Mouse (Mus musculus) WW6 (cell line): ENCODE measurements around the gene Gm44973.
"Not testable (repeated sequence)": the region's sequence is repeated elsewhere in the genome, so short reads cannot be mapped to it uniquely, and the experiment has no call there.

Experiments used
- DNase-seq: peaks from one replicate; pipeline ENCODE4 v3.0.0-alpha.2; 2013; ENCODE audit warnings: low read depth, low spot score

The Gm44973 gene

DNA sequence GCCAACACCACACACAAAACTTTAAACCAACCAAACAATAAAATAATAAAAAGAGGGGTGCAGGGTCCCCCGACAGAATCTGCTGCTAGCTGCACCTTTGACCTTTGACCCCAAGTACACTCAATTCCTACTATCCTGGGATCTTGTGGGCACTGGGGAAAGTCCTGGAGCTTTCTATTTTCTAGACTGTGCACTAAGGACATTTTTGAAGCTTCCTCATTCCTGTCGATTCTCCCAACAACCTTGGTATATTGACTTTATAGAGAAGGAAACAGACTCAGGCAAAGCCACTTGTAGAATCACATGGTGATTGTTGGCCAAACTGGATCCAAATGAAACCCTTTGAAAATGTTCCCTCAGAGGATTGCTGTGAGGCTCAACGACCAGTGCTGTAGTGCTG lies 761 bp downstream of the Gm44973 start:
- DNase-seq = no peak

DNA sequence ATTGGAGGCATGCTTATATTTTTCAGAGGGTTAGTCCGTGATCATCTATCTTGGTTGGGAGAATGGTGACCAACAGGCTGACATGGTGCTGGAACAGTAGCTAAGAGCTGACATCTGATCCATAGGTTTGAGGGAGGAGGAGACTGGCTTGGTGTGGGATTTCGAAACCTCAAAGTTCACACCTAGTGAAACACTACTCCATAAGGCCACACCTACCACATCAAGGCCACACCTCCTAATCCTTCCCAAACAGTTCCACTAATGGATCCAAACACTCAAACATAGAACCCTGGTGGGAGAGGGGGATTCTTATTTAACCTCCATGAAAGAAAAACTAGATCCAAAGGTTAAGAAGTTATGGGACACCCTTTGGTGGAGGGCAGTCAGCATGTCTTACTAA lies 1.6 kb downstream of the Gm44973 start:
- DNase-seq = no peak

DNA sequence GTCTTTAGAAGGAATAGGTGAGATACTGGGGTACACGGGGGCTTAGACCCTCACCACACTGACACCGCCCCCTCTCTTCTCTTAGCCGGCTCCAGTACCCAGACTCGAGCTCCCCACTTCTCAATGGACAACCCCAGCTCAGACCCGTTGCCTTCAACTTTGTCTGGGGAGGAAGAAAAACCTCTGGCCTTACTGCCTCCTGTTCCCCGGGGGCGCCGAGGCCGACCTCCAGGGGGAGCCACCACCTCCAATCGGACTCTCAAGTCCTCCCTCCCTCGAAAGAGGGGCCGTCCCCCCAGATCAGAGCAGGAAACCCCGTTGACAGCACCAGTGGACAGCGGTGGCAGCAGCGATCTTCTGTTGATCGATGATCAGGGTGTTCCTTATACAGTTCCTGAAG lies 2.1 kb downstream of the Gm44973 start:
- DNase-seq = no peak

DNA sequence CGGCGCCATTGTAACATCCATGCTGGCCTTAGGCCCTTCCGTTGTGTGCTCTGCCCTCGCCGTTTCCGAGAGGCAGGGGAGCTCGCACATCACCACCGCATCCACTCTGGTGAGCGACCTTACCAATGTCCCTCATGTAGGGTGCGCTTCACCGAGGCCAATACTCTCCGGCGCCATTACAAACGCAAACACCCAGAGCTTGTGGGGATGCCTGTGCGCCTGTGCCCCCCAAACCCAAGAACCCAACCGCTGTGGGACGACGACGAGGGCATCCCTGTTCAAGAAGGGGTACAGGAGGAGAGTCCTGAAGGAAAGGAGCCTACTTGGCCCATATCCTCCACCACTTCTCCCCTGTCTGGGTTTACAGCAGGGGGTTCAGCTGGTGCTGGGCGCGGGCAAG lies 2.6 kb downstream of the Gm44973 start:
- no peak for DNase-seq

DNA sequence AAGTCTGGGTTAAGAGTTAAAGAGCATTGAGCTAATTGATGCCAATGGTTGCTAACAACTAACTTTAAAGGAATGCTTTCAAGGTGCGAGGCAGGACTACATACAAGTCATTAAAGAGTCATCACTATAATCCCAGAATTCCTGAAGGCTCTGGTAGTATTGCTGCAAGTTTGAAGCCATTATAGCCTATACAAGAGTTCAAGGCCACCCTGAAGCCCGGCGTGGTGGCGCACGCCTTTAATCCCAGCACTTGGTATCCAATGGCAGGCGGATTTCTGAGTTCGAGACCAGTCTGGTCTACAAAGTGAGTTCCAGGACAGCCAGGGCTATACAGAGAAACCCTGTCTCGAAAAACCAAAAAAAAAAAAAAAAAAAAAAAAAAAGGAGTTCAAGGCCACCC lies 4.3 kb downstream of the Gm44973 start:
- DNase-seq = not testable (repeated sequence)

DNA sequence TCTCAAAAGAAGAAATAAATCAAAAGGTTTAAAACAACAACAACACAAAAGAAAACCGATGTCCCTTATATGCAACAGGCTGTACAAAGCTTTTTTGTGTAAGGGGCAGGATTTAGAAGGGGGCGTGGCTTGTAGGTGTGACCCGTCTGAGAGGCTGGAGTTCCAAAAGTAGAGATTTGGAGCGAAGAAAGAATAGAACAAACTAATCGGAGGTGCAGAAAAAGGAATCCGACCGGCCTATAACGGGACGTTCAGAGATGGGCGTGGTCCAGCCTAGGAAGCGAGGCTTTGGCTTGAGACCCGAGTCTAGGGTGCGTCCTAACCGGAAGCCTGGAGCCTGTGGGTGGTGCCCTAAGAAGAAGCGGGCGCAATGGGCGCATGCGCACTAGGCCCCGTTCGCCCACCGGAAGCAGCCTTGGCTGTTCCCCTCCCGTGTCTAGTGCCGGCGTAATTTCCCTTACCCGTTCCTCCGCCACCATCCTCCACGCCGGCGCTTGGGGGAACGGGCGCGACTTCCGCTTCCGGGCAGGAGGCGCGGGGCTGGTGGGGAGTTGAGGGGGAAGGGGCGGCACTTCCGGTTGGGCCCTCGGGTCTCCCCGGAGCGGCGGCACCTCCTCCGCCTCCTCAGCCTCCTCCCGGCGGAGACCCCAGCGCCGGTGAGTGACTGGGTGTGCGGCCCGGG lies 4.8 kb downstream of the Gm44973 start, which contains the start of the genes Zfp865 and Ccdc106:
Gene Zfp865, plus strand, starts transcription at position 377 of the 682 bp plus-strand sequence.
Gene Ccdc106, plus strand, starts transcription at position 554 of the 682 bp plus-strand sequence.
- DNase-seq = peak; percentile 97

DNA sequence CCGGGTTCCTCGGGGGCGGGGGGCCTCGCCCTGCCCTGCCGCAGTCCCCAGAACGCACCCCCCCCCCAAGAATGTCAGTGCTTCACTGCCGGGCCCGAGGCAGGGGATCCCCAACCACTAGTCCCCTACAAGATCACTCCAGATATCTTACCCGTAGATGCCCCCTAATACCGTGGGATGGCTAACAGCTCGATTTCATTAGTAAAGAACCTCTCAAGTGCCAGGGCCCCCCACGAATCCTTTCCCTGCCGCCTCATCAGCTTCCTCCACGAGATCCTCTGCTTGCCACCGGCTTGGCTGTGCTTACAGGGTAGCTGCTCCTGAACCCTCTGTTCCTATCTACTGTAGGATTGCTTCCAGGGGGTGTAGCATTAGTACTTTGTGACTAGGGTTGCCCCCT lies 5.4 kb downstream of the Gm44973 start:
- no peak for DNase-seq

DNA sequence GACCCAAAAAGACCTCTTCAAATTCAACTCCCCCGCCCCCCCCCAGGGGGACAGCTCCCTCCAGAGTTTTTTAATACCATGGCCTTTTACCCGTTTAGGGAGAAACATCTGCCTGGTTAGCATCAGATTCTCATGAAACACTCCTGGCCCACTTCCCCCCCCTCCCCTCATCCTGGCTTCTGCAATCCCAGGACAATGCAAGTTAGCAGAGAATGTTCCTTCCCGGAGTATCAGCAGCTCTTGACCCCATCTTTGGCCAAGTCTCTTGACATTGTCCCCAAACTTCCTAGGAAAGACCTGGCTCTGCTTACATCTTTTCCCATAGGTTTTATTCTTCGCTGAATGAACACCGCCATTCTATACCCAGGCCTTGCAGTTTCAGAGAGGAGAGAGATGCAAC lies 5.9 kb downstream of the Gm44973 start:
- DNase-seq = no peak

DNA sequence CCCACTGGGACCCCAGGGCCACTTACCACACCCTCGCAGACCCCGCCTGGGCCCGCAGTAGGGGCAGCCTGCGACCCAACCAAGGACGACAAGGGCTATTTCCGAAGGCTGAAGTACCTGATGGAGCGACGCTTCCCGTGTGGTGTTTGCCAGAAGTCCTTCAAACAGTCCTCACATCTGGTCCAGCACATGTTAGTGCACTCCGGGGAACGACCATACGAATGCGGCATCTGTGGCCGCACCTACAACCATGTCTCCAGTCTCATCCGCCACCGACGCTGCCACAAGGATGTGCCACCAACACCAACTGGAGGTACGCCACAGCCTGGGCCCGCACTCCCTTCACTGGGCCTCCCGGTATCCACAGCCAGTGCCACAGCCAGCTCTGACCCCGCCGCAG lies 14.2 kb downstream of the Gm44973 start:
- DNase-seq = no peak

DNA sequence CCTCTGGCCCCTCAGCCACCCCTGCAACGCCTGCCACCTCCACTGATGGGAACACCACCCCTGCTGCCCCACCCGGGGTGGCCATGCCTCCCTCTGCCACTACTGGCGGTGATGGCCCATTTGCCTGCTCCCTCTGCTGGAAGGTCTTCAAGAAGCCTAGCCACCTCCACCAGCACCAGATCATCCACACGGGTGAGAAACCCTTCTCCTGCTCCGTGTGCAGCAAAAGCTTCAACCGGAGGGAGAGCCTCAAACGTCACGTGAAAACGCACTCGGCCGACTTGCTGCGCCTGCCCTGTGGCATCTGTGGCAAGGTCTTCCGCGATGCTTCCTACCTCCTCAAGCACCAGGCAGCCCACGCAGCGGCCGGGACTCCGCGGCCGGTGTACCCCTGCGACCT lies 14.7 kb downstream of the Gm44973 start:
- no peak for DNase-seq

DNA sequence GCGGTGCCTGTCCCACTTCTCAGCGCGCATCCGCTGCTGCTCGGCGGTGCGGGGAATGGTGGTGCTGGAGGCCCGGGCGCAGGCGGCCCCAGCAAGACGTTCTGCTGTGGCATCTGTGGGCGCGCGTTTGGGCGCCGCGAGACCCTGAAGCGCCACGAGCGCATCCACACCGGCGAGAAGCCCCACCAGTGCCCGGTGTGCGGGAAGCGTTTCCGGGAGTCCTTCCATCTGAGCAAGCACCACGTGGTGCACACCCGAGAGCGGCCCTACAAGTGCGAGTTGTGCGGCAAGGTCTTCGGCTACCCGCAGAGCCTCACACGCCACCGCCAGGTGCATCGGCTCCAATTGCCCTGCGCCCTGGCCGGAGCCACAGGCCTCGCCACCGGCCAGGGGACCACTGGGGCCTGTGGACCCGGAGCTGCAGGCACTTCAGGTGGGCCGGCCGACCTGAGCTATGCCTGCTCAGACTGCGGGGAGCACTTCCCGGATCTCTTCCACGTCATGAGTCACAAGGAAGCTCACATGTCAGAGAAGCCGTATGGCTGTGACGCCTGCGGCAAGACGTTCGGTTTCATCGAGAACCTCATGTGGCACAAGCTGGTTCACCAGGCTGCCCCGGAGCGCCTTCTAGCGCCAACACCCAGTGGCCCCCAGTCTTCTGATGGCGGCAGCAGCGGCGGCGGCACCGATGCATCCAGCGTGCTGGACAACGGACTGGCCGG lies 15.4 kb downstream of the Gm44973 start:
- DNase-seq = no peak

DNA sequence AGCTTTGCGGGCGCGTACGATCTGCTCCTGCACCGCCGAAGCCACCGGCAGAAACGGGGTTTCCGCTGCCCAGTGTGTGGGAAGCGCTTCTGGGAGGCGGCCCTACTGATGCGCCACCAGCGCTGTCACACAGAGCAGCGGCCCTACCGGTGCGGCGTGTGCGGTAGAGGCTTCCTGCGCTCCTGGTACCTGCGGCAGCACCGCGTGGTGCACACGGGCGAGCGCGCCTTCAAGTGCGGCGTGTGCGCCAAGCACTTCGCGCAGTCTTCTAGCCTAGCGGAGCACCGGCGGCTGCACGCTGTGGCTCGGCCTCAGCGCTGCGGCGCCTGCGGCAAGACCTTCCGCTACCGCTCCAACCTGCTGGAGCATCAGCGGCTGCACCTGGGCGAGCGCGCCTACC lies 16.2 kb downstream of the Gm44973 start:
- DNase-seq = no peak

DNA sequence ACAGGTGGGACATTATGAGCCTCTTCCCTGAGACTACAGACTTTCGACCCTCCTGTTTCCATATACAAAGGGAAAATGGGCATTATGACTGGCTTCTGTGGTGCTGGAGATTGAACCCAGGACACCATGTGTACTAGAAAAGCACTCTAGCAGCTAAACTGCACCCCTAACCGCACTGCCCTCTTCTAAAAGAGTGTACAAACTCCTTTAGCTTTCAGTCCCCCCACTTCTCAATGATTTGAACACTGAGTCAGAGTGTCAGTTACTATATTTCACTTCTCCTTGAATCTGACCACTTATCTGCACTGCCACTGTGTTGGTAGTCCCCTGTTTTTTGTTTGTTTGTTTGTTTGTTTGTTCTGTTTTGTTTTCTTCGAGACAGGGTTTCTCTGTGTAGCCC lies 18.5 kb downstream of the Gm44973 start, which contains the start of gene 4632433K11Rik:
Gene 4632433K11Rik, plus strand, starts transcription at position 301 of the 400 bp plus-strand sequence.
- no peak for DNase-seq

DNA sequence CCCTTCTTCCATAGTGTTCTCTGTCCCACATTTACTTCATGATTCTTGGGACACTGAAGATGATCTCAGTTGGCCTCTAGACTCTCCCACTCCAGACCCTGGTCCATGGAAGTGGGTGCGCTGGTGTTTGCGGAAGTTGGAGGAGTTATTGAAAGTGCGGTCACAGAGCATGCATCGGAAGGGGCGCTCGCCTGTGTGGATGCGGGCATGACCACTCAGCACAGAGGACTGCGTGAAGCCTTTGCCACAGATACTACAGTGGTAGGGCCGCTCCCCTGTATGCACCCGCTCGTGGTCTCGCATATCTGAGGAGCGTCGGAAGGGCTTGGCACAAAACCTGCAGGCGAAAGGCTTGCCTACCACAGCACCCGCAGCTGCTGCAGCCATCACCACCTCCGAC lies 20.3 kb downstream of the Gm44973 start:
- no peak for DNase-seq

DNA sequence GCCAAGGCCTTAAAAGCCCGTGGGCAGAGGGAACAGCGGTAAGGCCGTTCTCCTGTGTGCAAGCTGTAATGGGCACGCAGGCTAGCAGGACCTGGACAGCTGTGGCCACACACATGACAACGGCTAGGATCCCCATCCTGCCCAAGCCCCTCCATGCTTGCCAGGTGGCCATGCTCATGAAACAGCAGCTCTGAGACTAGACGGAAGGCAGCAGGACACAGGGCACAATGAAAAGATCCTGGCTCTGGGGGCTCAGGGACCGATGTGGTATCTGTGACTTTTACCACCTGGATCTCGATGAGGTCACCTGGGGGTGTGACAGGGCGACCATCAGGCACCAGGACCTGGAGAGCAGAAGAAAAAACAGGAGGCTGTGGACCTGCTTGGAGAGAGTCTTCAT lies 20.8 kb downstream of the Gm44973 start:
- no peak for DNase-seq

DNA sequence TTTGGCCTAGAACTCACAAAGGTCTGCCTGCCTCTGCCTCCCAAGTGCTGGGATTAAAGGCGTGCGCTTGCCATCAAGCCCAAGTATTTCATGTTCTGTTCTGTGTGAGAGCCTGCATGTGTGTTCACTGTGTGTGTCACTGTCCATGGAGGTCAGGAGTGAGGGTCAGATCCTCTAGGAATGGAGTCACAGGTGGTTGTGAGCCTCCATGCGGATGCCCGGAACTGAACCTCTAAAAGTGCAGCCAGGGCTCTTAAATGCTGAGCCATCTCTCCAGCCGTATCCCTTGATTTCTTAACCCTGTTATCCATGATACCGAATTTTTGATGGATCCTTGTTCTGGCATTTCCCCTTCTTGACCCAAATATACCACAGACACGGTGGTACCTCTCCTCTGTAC lies 21.7 kb downstream of the Gm44973 start:
- DNase-seq = no peak

DNA sequence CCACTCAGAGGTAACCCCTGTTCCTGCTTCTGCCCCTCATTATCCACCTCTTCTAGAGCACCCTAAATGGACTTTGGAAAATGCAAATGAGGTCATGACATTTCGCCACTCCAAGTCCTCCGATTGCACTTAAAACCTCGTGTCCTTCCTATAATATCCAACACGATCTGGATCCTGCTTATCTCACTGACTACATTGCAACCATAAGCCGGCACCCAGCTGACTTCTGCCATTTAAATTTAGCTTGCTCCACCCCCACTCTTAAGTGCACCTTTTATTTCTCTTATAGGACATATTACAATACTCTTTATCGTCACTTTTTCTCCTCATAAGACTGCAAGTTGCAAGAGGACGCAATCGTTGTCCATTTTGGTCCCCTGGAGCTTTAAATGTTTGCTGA lies 22.2 kb downstream of the Gm44973 start:
- DNase-seq = no peak

DNA sequence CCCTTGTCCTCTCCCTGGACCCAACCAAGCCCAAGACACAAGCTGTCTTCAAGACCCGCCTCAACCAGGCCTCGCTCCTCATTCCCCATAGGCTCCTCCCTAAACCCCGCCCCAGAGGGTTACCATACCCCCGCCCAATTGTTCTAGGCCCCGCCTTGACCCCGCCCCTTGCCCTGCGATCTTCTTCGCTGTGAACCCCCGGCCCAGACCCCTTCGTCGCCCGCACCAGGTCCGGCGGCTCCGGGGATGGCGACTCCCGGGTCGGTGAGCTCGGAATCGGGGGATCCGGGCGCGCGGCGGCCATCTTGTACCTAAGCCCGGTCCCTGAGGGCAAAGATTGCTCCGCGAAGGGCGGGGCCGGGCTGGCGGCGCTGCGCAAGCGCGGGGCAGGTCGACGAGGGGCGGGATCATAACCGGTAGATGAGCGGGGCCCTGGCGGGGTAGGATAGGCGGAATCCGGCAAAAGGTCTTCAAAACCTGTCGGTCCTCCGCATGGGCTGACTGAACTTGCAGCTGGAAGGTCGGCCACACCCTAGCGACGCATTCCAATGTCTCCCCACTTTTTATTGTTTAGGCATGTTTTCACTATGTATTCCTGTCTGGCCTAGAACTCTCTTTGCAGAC lies 22.9 kb downstream of the Gm44973 start, which contains the start of gene Zfp784:
Gene Zfp784, minus strand, starts transcription at position 338 of the 624 bp plus-strand sequence.
- DNase-seq = peak; percentile 80

DNA sequence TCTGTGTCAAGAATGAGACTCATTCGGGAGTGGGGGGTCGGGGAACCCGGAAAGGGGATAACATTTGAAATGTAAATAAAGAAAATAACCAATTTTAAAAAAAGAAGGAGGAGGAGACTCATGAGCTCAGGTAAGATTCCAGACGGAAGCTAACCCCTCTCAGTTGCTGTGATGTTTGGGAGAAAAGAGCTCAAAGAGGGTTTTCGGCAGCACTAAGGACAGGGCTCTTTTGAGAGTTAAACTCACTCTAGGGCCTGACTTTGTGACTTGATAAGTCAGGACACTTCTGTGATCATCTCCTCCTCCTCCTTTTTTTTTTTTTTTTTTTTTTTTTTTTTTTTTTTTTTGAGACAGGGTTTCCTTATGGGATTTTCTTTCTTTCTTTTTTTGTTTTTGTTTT lies 23.6 kb downstream of the Gm44973 start:
- no peak for DNase-seq

DNA sequence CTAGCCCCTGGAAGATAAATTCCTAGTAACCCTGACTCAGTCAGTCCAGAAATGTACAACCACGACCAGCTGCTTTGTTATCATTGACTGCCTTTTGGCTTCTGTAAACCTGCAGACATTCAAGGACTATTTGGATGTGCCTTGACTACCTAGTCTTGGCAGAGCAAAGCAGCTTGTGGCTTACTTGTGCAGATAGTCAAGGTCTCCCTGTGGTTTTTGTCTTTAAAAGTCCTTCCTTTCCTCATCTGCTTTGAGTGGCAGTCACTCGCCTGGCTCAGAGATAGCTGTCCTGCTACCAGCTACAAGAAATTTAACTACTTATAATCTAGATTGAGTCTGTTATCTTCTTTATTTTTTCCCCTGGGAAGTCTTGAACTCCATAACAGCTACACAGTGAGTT lies 29.7 kb downstream of the Gm44973 start:
- DNase-seq = no peak

DNA sequence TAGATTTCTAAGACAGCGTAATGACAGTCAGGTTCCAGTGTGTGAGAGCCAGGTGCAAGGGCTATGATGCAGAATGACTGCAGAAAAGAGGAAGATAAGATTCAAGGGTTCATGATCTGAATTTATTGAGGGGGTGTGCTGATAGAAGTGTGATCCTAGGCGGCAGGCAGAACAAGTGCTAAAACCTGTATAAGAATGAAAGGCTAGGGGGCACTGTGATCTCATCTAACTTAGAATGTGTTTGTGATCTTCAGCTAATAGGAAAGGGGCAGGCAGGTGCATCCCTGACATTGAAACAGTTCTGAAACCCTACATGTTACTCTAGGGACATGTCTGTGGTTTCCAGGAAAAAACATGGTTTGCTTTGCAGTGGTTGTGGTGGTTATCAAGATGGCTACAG lies 30.8 kb downstream of the Gm44973 start:
- DNase-seq = no peak

DNA sequence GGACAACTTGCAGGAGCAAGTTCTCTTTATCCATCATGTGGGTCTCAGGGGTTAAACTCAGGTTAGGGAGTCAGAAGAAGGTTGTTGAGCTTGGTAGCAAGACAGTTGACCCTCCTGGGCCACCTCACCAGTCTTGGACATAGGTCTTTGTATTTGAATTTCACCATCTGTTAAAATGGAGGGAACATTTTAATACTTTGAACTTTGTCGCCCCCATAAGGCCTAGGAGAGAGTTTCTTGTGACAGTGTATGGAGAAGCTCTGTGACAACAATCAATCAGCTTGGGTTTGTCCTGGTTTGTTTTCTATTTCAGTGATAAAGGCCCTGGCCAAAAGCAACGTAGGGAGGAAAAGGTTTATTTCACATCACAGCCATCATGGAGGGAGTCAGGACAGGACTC lies 32.0 kb downstream of the Gm44973 start:
- no peak for DNase-seq
